Mouse (Mus musculus) retina, postnatal 7 days (tissue): Measurements from ENCODE around the gene Gm28308.

ENCODE experiments used
- DNase-seq: peaks from one replicate; pipeline ENCODE4 v3.0.0-alpha.2; 2012; ENCODE audit warnings: low read depth, low spot score

The Gm28308 gene

GRCm38 (mm10) chr6:52156551-52157200 lies 56.5 kb downstream of the Gm28308 start:
- no peak for DNase-seq

GRCm38 (mm10) chr6:52155471-52155870 lies 57.7 kb downstream of the Gm28308 start:
- DNase-seq: no peak

- no peak for DNase-seq
These were observed 59.1 kb downstream of the Gm28308 start for GRCm38 (mm10) chr6:52154044-52154443.

- DNase-seq: no peak
These were observed 59.9 kb downstream of the Gm28308 start for GRCm38 (mm10) chr6:52153270-52153669.

GRCm38 (mm10) chr6:52152226-52153193 lies 60.6 kb downstream of the Gm28308 start:
- DNase-seq: no peak

- no peak for DNase-seq
These were observed 61.6 kb downstream of the Gm28308 start for GRCm38 (mm10) chr6:52151571-52151970.

GRCm38 (mm10) chr6:52150401-52150966 lies 62.7 kb downstream of the Gm28308 start:
- DNase-seq: no peak

GRCm38 (mm10) chr6:52139115-52139514 lies 74.0 kb downstream of the Gm28308 start:
- DNase-seq: no peak

GRCm38 (mm10) chr6:52138576-52138975 lies 74.6 kb downstream of the Gm28308 start:
- no peak for DNase-seq

GRCm38 (mm10) chr6:52137841-52138535 lies 75.2 kb downstream of the Gm28308 start:
- DNase-seq: no peak

- no peak for DNase-seq
These were observed 89.5 kb downstream of the Gm28308 start for GRCm38 (mm10) chr6:52123673-52124072.

GRCm38 (mm10) chr6:52121173-52121572 lies 92.0 kb downstream of the Gm28308 start:
- no peak for DNase-seq

GRCm38 (mm10) chr6:52118903-52119635 lies 94.1 kb downstream of the Gm28308 start:
- DNase-seq: no peak

- DNase-seq: no peak
These were observed 97.2 kb downstream of the Gm28308 start for GRCm38 (mm10) chr6:52115899-52116298.
